Mouse (Mus musculus) lung, postnatal 0 days (tissue): ENCODE data around the gene Adm2.

Source experiments
- CTCF ChIP-seq: IDR thresholded peaks from 2 replicates; pipeline ENCODE4 v1.5.1; 2016; ENCODE audit warnings: antibody characterized with exemption, mild to moderate bottlenecking
- EP300 ChIP-seq: IDR thresholded peaks from 2 replicates; pipeline ENCODE4 v1.6.1; 2016; ENCODE audit warnings: antibody characterized with exemption, mild to moderate bottlenecking, control low read depth

DNA sequence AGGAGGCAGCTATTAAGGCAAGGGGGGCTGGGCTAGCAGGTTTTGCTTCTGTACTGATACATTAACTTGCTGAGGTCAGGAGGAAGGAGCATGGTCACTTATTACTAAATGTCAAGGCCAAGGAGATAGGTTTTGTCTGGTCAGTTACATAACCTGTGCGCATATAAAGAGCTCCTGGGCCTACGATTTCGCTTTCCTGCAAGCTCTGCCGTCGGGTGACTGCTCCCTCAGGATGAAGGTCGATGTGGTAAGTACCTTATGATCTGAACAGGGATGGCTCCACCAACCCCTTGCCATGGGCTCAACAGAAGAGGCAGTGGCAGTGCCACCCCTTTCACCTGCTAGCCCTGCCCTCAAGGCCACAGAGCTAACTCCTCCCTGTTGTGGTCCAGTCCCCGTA, 11.8 kb downstream of the Adm2 start, which contains the start of gene Miox:
- TF ChIP-seq CTCF (no peak), EP300 (no peak)
